Mouse (Mus musculus) liver (tissue): Measurements from ENCODE around the gene Gpr35.

Experiments
- DNase-seq: peaks from one replicate; pipeline ENCODE4 v3.0.0-alpha.2; 2020; ENCODE audit warnings: mixed read lengths

Gpr35 gene

GRCm38 (mm10) chr1:92950607-92951006 lies at the start of gene Gpr35:
Gpr35 (plus strand) TSS chr1:92950865.
- no peak for DNase-seq

GRCm38 (mm10) chr1:92902786-92903185 lies 47.9 kb upstream of the Gpr35 start, which contains the start of gene Ankmy1:
Ankmy1 (minus strand) TSS chr1:92902906.
- DNase-seq = peak; percentile 71

DNA sequence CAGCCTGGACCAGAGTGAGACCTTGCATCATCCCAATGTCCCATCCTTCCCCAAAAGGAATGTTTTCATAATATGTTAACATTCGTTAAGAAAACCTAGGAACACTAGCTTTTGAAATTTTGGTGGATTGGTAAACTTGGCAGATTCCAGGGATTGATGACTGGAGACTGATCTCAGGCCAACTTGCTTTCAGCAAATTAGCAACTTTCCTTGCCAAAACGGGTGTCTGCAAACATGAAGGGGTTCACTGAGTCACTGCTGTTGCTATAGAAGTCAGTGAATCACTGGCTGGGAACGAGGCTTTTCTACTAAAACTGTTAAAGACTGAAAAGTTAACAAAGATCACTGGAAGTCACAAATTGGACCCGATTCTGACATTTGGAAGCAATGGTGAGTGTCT lies 47.0 kb upstream of the Gpr35 start:
- DNase-seq = no peak

DNA sequence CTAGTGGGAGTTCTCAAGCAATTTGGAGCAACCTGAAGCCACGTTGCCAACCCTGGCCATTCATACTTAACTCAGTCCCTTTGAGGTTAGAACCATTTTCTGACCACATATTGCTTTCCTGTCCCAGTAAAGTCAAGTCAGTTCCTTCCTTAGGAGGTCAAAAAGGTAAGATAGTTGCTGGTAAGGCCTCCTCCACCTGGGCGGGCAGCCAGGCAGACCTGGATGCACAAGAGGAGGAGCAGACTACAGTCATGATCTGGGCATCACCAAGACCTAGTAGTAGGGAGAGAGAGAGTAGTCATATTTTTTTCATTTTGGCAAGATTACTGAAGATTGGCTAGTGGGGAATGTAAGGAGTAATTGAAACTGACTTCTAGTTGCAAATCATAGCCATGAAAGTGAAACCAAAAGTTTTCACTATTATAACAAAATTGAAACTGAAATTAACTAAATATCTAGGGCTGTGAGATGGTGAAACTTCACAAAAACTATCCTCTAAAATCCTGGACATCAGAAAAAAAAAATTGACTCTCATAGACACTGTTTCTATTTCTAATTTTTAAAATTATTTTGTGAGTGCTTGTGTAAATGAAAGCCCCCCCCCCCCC lies 44.9 kb upstream of the Gpr35 start:
- no peak for DNase-seq

- DNase-seq = peak; percentile 94
Observed at GRCm38 (mm10) chr1:92906779-92907631, 43.7 kb upstream of the Gpr35 start, which contains the start of gene Dusp28. Dusp28 (plus strand) TSS chr1:92906981.

DNA sequence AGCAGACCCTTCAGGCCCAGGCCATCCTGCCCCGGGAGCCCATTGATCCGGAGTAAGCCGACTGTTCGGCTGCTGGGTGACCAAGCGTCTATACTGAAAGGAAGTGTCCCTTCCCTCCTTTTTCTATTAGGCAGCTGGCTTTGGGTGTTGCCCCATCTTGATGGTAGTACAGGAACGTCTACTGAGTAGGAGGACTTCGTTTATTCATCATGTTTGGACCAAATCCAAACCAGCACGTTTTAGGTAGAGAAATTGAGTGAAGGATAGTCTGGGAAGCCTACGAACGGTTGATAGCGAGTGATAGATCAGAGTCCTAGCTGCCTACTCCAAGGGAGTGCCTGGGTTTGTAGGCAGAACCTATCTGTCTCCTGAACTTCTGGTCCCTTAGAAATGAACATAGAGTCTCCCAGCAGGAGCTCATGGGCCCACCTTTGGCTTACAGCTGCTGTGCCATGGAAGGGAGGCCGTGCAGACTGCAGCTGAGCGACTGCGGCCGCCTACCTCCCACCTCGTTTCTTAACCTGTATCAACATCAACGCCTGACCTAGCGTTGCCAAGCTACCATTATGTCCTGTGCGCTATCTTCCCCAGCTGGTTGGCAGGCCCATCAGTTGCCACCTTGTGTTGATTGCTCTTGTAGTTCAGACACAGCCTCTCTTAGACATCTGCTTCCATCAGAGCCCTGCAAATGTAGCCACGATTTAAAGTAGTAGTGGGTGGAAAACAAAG lies 42.9 kb upstream of the Gpr35 start:
- no peak for DNase-seq

DNA sequence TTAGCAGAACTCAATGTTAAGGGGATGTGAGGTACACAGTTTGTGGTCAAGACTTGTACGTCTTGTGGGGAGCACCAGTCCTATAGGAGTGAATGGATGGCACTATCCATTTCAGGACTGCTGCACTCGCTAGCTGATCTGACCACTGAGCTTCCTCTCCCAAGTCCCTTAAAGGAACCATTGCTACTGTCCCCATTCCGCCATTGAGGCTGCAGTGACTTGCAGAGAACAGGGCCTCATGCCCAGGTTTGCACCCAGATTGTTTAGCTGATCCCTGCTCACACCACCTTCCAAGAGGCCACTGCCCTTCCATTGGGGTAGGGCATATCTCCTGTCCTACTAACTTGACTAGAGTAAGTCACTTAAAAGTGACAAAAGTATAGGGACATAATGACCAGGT lies 42.0 kb upstream of the Gpr35 start:
- no peak for DNase-seq

- DNase-seq = no peak
Observed at GRCm38 (mm10) chr1:92909068-92909467, 41.6 kb upstream of the Gpr35 start.

DNA sequence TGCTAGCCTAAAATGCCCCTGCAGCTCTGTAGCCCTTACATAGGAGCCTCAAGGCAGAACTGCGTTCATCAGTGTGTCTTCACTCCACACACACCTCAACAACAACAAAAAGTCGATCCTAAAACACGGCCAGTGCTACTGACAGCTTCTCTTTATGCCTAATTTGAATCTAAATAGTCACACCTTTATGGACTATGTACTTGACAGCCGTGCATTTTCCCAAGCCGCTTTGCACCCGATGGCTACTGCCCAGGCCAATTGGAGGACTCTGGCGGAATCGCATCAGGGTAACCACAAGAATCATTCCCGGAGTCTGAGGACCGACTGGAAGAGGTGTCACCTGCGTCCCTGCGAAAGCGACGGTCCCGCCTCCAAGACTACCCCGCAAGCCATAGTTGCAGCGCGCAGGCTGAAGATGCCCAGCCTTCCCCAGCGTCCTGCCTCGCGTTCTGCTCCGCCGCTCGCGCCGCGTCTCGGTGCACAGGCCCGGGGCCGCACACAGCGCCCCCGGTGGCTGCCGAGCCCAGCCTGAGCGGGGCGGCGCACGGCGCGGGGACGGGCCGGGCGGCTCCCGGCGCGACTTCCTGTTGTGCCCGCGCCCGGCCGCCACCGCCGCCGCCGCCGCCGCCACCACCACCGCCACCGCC lies 40.3 kb upstream of the Gpr35 start, which contains the start of gene Rnpepl1:
Gene Rnpepl1, plus strand, starts transcription at position 545 of the 647 bp plus-strand sequence.
- peak; percentile 79 for DNase-seq

GRCm38 (mm10) chr1:92910925-92911720 lies 39.5 kb upstream of the Gpr35 start:
- DNase-seq = peak; percentile 48

GRCm38 (mm10) chr1:92911721-92912138 lies 38.9 kb upstream of the Gpr35 start:
- DNase-seq = no peak

DNA sequence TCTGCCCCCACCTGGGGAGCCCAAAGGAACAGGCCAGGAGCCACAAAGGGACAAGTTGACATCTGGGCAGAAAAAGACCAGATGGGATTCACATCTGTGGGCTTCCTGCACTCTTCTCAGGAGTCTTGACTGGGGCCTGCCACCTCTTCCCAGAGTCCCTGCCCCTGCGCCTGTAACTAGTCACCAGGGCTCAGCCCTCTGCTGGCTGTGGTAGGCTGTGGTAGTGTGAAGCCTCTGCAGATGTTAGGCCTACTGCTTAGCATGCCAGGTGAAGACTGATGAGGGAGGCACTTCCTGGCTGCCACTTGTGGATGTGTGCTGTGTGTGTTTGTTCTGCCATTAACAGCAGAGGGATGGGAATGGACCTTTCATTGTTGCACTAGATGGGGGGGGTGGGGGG lies 38.4 kb upstream of the Gpr35 start:
- DNase-seq = no peak

DNA sequence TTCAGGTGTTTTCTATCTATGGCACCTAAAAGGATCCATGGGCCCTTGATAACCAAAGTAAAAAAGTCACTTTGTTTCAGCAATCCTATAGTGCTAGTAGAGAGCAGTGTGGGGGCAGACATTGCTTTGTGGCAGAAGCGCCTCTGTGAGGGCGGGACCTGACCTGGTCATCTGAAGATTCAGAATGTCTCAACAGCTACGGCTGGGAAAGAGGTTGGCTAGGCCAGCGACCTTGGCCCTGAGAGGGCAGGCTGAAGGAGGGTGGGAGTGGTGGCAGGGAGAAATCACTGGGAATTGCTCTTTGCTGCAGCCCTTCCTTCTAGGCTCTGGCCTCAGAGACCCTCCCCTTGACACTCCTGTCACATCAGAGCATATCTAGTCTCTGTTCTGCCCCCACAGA lies 36.4 kb upstream of the Gpr35 start:
- no peak for DNase-seq

- peak; percentile 2 for DNase-seq
Observed at GRCm38 (mm10) chr1:92914993-92915392, 35.7 kb upstream of the Gpr35 start.

DNA sequence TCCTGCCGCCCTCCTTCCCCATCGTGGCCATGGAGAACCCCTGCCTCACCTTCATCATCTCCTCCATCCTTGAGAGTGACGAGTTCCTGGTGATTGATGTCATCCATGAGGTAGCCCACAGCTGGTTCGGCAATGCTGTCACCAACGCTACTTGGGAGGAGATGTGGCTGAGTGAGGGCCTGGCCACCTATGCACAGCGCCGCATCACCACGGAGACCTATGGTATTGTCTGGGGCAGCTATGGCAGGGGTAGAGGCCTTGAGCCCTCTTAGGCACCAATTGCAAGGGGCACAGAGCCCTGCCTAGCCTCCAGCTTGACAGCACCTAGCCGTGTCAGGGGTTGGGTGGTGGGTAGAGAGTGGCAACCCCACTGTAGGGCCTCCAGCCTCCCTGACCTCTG lies 33.9 kb upstream of the Gpr35 start:
- no peak for DNase-seq

DNA sequence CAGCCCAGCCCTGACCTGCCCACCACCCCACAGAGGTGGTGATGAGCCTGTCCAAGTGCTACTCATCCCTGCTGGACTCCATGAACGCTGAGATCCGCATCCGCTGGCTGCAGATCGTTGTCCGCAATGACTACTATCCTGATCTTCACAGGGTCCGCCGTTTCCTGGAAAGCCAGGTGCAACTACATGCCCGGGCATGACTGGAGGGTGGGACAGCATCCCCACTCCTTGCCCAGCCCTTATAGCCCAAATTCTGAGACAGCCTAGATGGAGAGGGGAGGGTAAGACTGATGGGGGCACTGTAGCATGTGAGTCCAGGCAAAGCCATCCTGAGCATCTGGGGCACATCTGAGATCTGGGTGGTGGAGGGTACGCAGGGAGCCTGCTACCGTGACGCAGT lies 31.5 kb upstream of the Gpr35 start:
- DNase-seq = no peak

- no peak for DNase-seq
Observed at GRCm38 (mm10) chr1:92919775-92920174, 30.9 kb upstream of the Gpr35 start.

DNA sequence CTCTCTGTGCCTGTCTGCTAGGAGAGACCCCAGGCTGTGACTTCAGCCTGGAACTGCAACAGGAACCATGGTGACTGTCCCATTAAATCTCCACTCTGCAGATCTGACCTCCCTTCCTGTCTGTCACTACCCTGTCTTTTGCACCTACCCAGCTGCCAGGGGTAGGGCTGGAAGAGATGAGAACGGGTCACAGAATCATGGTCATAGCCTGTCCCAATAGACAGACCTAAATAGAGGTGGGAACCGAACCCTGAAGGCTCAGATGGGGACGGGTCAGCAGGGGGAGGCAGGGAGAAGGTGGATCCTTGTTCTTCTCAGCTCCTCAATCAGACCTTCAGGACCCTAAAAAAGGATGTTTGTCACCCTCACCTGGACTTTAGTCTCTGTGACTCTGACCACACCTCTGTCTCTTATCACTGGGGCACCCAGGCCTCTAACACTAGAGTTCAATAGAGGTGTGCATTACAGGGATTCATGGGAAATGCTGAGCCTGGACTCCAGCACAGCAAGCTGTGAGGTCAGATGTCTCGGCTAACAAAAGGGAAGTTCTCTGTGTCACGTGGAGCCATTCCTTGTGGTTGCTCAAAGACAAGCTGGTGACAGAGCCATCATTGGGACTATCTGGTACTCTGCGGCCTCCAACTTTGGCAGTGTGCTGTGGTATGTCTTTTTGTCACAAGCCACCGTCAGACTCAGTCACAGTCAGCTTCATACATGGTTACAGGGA lies 30.0 kb upstream of the Gpr35 start:
- no peak for DNase-seq

- DNase-seq = no peak
Observed at GRCm38 (mm10) chr1:92921496-92921895, 29.2 kb upstream of the Gpr35 start.

DNA sequence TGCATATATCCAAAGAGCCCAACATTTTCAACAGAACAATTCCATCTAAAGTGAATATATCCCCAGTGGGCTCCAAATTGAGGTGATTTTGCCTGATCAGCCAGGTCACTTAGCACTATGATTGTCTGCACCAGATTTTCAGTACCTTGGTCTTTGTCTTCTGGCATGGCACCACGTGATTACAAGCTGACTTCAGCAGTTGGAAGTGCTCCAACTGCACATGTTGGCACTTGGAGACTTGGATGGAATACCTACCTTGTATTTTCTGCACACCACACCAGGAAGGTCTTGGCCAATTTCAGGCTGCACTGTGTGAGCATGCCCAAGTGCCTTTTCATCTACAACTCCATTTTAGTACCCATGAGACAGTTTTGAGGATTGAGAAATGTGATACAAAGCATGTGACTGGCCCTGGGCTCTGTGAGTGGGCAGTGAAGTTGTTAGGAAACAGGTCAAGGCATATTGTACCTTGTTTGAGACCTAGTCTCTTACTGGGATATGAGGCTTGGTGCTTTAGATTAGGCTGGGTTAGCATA lies 20.4 kb upstream of the Gpr35 start:
- no peak for DNase-seq

DNA sequence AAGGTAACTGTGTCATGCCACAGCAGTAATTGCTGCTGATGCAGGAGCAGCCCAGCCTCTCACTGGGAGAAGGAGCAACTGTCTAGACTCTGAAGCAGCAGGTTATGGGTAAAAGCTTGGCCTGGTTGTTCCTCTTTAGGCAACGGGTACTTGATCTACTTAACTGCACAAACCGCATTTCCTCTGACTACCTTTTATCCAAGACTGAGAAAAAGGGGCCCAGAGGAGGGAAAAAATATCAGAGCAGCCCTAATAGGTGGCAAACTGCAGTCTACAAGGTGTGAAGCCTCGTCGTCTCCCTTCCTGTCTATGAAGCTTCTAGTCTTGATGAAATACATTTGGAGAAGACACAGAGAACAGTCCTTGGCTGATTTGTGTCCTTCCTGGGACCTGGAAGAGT lies 17.1 kb upstream of the Gpr35 start:
- DNase-seq = no peak
